Mouse (Mus musculus) small intestine, adult 2 months (tissue): ENCODE measurements at regions not wholly inside any gene's neighbourhood (a gene's known extent, or its start where the extent isn't known, plus 50 kb on each side); places are given as distances from the start of the nearest gene placed in this dataset.

Experiments used
- CTCF ChIP-seq: fragments of 200-500 bp; IDR thresholded peaks from 2 replicates; pipeline ENCODE4 v1.5.1; 2012; ENCODE audit warnings: low read depth, mild to moderate bottlenecking, control low read depth, inconsistent platforms, low read length, moderate library complexity, mixed read lengths; ENCODE audit not compliant: insufficient replicate concordance, insufficient read length; ENCODE audit errors: extremely low read depth
- POLR2A ChIP-seq: fragments of 200-500 bp; IDR thresholded peaks from 2 replicates; pipeline ENCODE4 v1.6.1; 2012; ENCODE audit warnings: low read depth, mild to moderate bottlenecking, control low read depth, inconsistent platforms, low read length, moderate library complexity

DNA sequence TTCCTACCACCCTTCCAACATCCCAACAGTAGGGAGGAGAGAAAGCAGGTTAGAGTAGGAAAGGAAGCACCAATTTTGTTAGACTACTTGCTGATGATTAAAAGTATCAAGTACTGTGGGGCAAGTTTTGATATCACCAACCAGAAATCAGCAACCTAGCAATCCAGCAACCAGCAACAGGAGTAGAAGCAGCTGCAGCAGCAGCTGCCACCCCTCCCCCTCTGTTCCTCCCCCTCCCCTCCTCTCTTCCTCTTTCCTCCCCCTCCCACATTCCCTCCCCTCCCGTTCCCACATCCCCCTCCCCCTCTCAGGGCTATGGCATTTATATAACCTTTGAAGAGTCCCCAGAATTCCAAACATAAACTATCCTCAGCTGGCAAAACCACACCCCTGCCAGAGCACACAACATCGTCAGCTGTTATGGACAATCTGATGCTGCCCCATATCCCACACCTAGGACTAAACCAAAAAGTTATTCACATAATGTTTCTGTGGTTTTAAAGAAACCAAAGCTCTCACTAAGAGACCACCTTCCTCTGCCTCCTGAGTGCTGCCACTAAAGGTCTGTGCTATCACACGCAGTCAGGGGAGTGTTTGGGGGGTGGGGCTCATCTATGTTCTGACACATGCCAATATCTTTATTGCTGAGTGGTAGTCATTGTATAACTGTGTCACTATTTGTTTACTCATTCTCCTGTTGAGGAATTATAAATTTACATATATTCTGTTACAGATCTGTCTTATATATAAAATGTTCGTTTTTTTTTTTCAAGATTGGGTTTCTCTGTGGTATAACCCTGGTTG is 158.9 kb upstream of the Bcor start:
- TF ChIP-seq POLR2A, result no peak
- TF ChIP-seq CTCF, result no peak
